ENCODE assay signal across 8 mouse cellular contexts in genomic region chr13:103703386-103703785, GRCm38 (mm10).
DNase-seq lines count a peak whose midpoint lies in the region; ATAC-seq and TF ChIP-seq lines count a peak whose summit lies in the region.

No protein-coding gene starts in this region.

- TF ChIP-seq CTCF in liver, embryonic 14.5 days (IDR thresholded peaks at IDR 0.05; ENCODE audit: low read depth), result peak; percentile 89
- peak; percentile 66 for TF ChIP-seq CTCF in olfactory bulb, adult 2 months (IDR thresholded peaks at IDR 0.05; ENCODE audit: insufficient read depth, low read depth, low read length)

- DNase-seq in CD4-positive helper T cell, adult 2 months (ENCODE audit: low read depth, low spot score), result peak; percentile 38
- DNase-seq in adrenal gland, postnatal 36 days, result peak; percentile 79 to 82
- DNase-seq in fibroblast of lung, adult 2 months (ENCODE audit: low read depth), result peak; percentile 60
- DNase-seq in kidney, postnatal 25 days, result peak; percentile 75 to 88
- peak; percentile 34 to 40 (median 37) for DNase-seq in liver, embryonic 14.5 days (ENCODE audit: low read depth in 3 of 3, low spot score in 3 of 3)
- DNase-seq in testis, postnatal 14 days (ENCODE audit: low spot score), result peak; percentile 73

- H3K4me1 ChIP-seq in heart, embryonic 16.5 days (ENCODE audit: control insufficient read depth, insufficient read depth, low read length), result peaks cover 2% of the 10 kb centered on the region
- H3K4me1 ChIP-seq in liver, embryonic 14.5 days (replicated peaks; ENCODE audit: control insufficient read depth in 2 of 2, insufficient read depth in 2 of 2, low read length in 1 of 2), result peaks cover 0 to 3% of the 10 kb centered on the region in 2 experiments; a peak in 2 of 4 replicates
- H3K4me1 ChIP-seq in olfactory bulb, adult 2 months (ENCODE audit: control insufficient read depth, insufficient read depth, low read length), result no peaks in the 10 kb centered on the region

- WGBS in heart, embryonic 16.5 days, result 37% methylated on average over 7 of the region's 7 CpGs
- 43% methylated on average over 7 of the region's 7 CpGs for WGBS in liver, embryonic 14.5 days (ENCODE audit: insufficient replicate concordance)
- 33% methylated on average over 7 of the region's 7 CpGs for WGBS in olfactory bulb, adult 2 months

- no peak overlapping the region for H3K27ac ChIP-seq in heart, embryonic 16.5 days (ENCODE audit: low read length)
- H3K27ac ChIP-seq in liver, embryonic 14.5 days, result no peak overlapping the region
- no peak overlapping the region for H3K27ac ChIP-seq in olfactory bulb, adult 2 months (ENCODE audit: insufficient read depth, low read depth, low read length)

- peak; percentile 67; the same call in 1 of the 2 replicates for ATAC-seq in heart, embryonic 16.5 days (replicated peaks; ENCODE audit: extremely low read depth, insufficient read depth, low FRiP score)
- ATAC-seq in liver, embryonic 14.5 days (ENCODE audit: insufficient read depth), result no peak

- H3K4me3 ChIP-seq in heart, embryonic 16.5 days (ENCODE audit: low read length), result no peak overlapping the region
- no peak overlapping the region for H3K4me3 ChIP-seq in liver, embryonic 14.5 days (ENCODE audit: insufficient read depth in 1 of 2, low read depth in 2 of 2, low read length in 2 of 2)
- no peak overlapping the region for H3K4me3 ChIP-seq in olfactory bulb, adult 2 months (ENCODE audit: insufficient read depth, low read depth, low read length)

- no peaks in the 10 kb centered on the region for H3K9me3 ChIP-seq in heart, embryonic 16.5 days (replicated peaks; ENCODE audit: control insufficient read depth, low read length)
- no peaks in the 10 kb centered on the region for H3K9me3 ChIP-seq in liver, embryonic 14.5 days (ENCODE audit: control insufficient read depth, low read length)

- no peak overlapping the region for H3K4me2 ChIP-seq in heart, embryonic 16.5 days (ENCODE audit: low read depth, low read length)
- no peak overlapping the region for H3K4me2 ChIP-seq in liver, embryonic 14.5 days (ENCODE audit: low read depth)

- no peak for TF ChIP-seq POLR2A in olfactory bulb, adult 2 months (IDR thresholded peaks at IDR 0.05; ENCODE audit: insufficient read depth, low read depth, low read length)

- no peaks in the 10 kb centered on the region for H3K36me3 ChIP-seq in heart, embryonic 16.5 days (ENCODE audit: control insufficient read depth, insufficient read depth)
- H3K36me3 ChIP-seq in liver, embryonic 14.5 days (replicated peaks; ENCODE audit: control insufficient read depth, insufficient read depth, low read depth), result no peaks in the 10 kb centered on the region

- H3K27me3 ChIP-seq in heart, embryonic 16.5 days (ENCODE audit: control insufficient read depth, insufficient read depth, low read length), result no peaks in the 10 kb centered on the region
- no peaks in the 10 kb centered on the region for H3K27me3 ChIP-seq in liver, embryonic 14.5 days (ENCODE audit: control insufficient read depth, insufficient read depth, low read length)

- H3K9ac ChIP-seq in heart, embryonic 16.5 days (ENCODE audit: low read length), result no peak overlapping the region
- H3K9ac ChIP-seq in liver, embryonic 14.5 days (replicated peaks), result no peak overlapping the region

- no peak for TF ChIP-seq EP300 in liver, embryonic 14.5 days (IDR thresholded peaks at IDR 0.05; ENCODE audit: low read depth)
